Mouse (Mus musculus) thymus, adult 2 months (tissue): ENCODE measurements around the gene Zdhhc18.

Experiments
- CTCF ChIP-seq: fragments of 200-500 bp; IDR thresholded peaks from 2 replicates; pipeline ENCODE4 v1.5.1; 2012; ENCODE audit warnings: mild to moderate bottlenecking, control low read depth, low read length, moderate library complexity, borderline replicate concordance; ENCODE audit not compliant: control insufficient read depth, poor library complexity, insufficient read depth; ENCODE audit errors: extremely low read depth
- POLR2A ChIP-seq: fragments of 200-500 bp; IDR thresholded peaks from 2 replicates; pipeline ENCODE4 v1.6.1; 2012; ENCODE audit warnings: mild to moderate bottlenecking, low read length, control low read depth, moderate library complexity; ENCODE audit not compliant: control insufficient read depth, poor library complexity, insufficient read depth; ENCODE audit errors: extremely low read depth

- TF ChIP-seq POLR2A, result no peak
- TF ChIP-seq CTCF, result no peak
Observed at GRCm38 (mm10) chr4:133679629-133680028, 29.7 kb upstream of the Zdhhc18 start.
